Mouse (Mus musculus) small intestine, adult 10 weeks (tissue): ENCODE data around the gene Gm8247. TPM values are rescaled to one million over a fixed set of nuclear protein-coding genes. Genes with fewer than 3 reads are reported as not detected.

Experiments
- polyA plus RNA-seq: library from polyadenylated mRNA; stranded (reverse); fragments of 350-450 nt; fragmentation: Illumina TruSeq; extraction: RNeasy Lipid Tissue Mini Kit (QIAGEN cat#74804); gene quantifications from one replicate; pipeline ENCODE4 v1.2.3, GENCODE M21; 2014; ENCODE audit warnings: low replicate concordance

The Gm8247 gene
- not detected for polyA plus RNA-seq

GRCm38 (mm10) chr14:44582853-44583252, at the start of gene Gm8247:
TSS of gene Gm8247 (plus strand) at chr14:44583153.

GRCm38 (mm10) chr14:44627737-44628136, 44.8 kb downstream of the Gm8247 start, which contains the start of gene Gm5624:
TSS of gene Gm5624 (minus strand) at chr14:44627938.

Other genes with a start within 250 kb of the Gm8247 start
- gene Gm5930, start 244.6 kb upstream of the Gm8247 start, polyA plus RNA-seq = not detected
- not detected for gene Gm8229, start 217.8 kb upstream of the Gm8247 start, polyA plus RNA-seq
- not detected for gene Gm3371, start 172.5 kb upstream of the Gm8247 start, polyA plus RNA-seq
- not detected for gene Gm8232, start 149.5 kb upstream of the Gm8247 start, polyA plus RNA-seq
- gene BC061237, start 90.7 kb upstream of the Gm8247 start, polyA plus RNA-seq = not detected
- not detected for gene Gm17093, start 64.9 kb upstream of the Gm8247 start, polyA plus RNA-seq
- not detected for gene Gm5624, start 44.8 kb downstream of the Gm8247 start, polyA plus RNA-seq
- not detected for gene Gm8257, start 123.3 kb downstream of the Gm8247 start, polyA plus RNA-seq
- gene Gm8267, start 167.2 kb downstream of the Gm8247 start, polyA plus RNA-seq = not detected